Mouse (Mus musculus): ENCODE results near the gene Kif11.

The Kif11 gene

GRCm38 (mm10) chr19:37443631-37444140 is 67.5 kb downstream of the Kif11 start:
- no peak for DNase-seq (ENCODE audit: low spot score)

- no peak for DNase-seq (ENCODE audit: low spot score)
Observed at GRCm38 (mm10) chr19:37448212-37448611, 72.0 kb downstream of the Kif11 start.

- no peak for DNase-seq (ENCODE audit: low spot score)
Observed at GRCm38 (mm10) chr19:37449246-37449645, 73.0 kb downstream of the Kif11 start.

DNA sequence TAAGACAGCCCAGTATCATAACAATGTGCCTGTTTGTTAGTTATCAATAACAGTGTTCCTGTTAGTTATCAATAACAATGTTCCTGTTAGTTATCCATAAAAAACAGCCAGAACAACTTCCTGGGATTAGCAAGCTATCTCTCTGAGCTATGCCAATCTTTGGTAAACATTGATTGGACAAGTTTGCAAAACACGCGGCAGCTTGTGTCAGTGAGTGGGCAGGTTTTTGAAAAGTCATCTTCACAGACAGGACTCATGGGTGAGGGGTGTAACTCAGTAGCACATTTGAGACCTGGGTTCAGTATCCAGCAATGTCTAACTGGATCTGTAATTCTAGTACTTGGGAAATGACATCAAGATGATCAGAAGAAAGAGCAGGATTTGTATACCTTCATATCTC is 79.3 kb downstream of the Kif11 start:
- no peak for DNase-seq (ENCODE audit: low spot score)

GRCm38 (mm10) chr19:37455961-37456360 is 79.8 kb downstream of the Kif11 start:
- no peak for DNase-seq (ENCODE audit: low spot score)

GRCm38 (mm10) chr19:37458013-37458412 is 81.8 kb downstream of the Kif11 start:
- no peak for DNase-seq (ENCODE audit: low spot score)

DNA sequence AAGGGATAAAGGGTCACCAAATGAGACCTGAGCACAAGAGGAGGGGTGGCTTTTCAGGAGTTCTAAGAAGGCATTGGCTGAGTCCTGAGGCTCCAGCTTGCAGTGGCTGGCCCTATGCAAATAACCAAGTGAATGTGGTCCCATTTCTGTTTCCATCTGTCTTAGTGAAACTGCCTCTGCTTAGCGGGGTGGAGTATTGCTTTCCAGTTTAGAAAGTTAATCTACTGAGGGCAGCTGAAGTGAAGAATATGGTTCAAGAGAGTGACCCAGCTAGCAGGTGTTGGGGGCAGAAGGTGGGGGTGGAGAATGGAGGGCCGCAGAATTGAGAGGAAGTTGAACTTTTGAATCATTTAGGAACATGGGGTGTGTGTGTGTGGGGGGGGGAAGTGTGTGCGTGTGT is 90.2 kb downstream of the Kif11 start:
- no peak for DNase-seq (ENCODE audit: low spot score)

GRCm38 (mm10) chr19:37466978-37467377 is 90.8 kb downstream of the Kif11 start:
- no peak for DNase-seq (ENCODE audit: low spot score)

- no peak for DNase-seq (ENCODE audit: low spot score)
Observed at GRCm38 (mm10) chr19:37468841-37469566, 92.8 kb downstream of the Kif11 start.
